Mouse (Mus musculus) megakaryocyte, embryonic 14.5 days (primary cell): Measurements from ENCODE around the gene Dnhd1.

Source experiments
- FLI1 ChIP-seq: IDR thresholded peaks from 2 replicates; pipeline ENCODE4 v1.6.1; 2012; ENCODE audit warnings: low read length, inconsistent platforms, mixed read lengths
- GATA1 ChIP-seq: IDR thresholded peaks from 3 replicates; pipeline ENCODE4 v1.6.1; 2012; ENCODE audit warnings: mixed read lengths, low read length, inconsistent platforms, borderline replicate concordance

DNA sequence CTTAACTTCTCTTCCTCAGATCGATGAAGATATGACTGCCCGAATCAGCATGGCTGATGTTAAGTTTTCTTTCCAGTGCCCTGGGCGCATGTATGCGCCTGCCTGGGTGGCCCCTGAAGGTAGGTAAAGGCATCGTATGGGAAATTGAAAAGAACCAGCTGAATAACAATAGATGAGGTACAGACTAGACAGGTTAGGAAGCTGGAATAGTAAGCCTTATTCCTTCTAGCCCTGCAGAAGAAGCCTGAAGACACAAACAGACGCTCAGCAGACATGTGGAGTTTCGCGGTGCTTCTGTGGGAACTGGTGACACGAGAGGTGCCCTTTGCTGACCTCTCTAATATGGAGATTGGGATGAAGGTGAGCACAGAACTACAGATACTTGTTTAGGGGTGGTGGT lies 91.4 kb downstream of the Dnhd1 start:
- no peak for TF ChIP-seq GATA1
- TF ChIP-seq FLI1, result no peak
